Mouse (Mus musculus): Measurements from ENCODE around the gene Vrtn.

DNA sequence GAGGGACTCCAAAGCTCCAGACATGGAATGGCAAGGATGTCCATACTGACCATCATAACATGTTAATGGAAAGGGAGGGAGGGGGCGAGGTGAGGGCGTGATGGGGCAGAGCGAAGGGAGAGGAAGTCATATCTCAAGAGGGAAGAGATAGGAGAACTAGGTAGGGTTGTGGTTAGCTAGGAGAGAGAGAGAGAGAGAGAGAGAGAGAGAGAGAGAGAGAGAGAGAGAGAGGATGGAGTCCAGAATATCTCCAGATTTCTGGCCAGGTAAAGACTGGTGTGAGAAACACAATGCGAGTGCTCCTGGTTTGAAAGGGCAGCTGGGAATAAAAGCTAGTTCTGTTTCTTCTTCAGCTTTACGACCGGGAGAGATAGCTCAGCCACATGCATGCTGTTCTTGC lies 51.3 kb downstream of the Vrtn start:
- TF ChIP-seq POLR2A (IDR thresholded peaks at IDR 0.05; ENCODE audit: insufficient read length, low read depth) (no peak), REST (IDR thresholded peaks at IDR 0.05; ENCODE audit: insufficient read depth, insufficient read length) (no peak), E2F4 (IDR thresholded peaks at IDR 0.05; ENCODE audit: insufficient read depth) (no peak), SRF (IDR thresholded peaks at IDR 0.05; ENCODE audit: control insufficient read depth, insufficient read length, low read depth) (no peak), TCF3 (IDR thresholded peaks at IDR 0.05; ENCODE audit: insufficient read length, low read depth) (no peak), TCF12 (IDR thresholded peaks at IDR 0.05; ENCODE audit: insufficient read depth, poor library complexity, severe bottlenecking) (no peak), CEBPB (IDR thresholded peaks at IDR 0.05; ENCODE audit: insufficient read depth, poor library complexity, severe bottlenecking) (no peak)
